Mouse (Mus musculus) midbrain, postnatal 0 days (tissue): ENCODE measurements around the gene Mrpl43. TPM values are rescaled to one million over a fixed set of nuclear protein-coding genes. Genes with fewer than 3 reads are reported as not detected.

Experiments used
- ATAC-seq: fragments of 200-750 bp; cut with Nextera tagmentation; 2 replicates; pipeline ENCODE4 v1.8.0; 2017; ENCODE audit warnings: moderate number of reproducible peaks, mild to moderate bottlenecking, moderate TSS enrichment, moderate library complexity; ENCODE audit not compliant: low FRiP score
- DNase-seq: peaks from one replicate; pipeline ENCODE4 v3.0.0-alpha.2; 2015; ENCODE audit warnings: low spot score
- H3K27ac ChIP-seq: fragments of 300-500 bp; sonication (generic); 2 replicates; pipeline ENCODE4 v1.5.1; 2014; ENCODE audit warnings: low read depth, mild to moderate bottlenecking, low read length, mixed read lengths
- H3K27me3 ChIP-seq: fragments of 300-500 bp; sonication (generic); 2 replicates; pipeline ENCODE4 v1.6.1; 2014; ENCODE audit warnings: low read length, control low read depth, mixed read lengths; ENCODE audit not compliant: insufficient read depth
- H3K36me3 ChIP-seq: fragments of 300-500 bp; sonication (generic); 2 replicates; pipeline ENCODE4 v1.6.1; 2014; ENCODE audit warnings: low read length, control low read depth, mixed read lengths; ENCODE audit not compliant: insufficient read depth
- H3K4me1 ChIP-seq: fragments of 300-500 bp; sonication (generic); 2 replicates; pipeline ENCODE4 v1.6.1; 2014; ENCODE audit warnings: mild to moderate bottlenecking, control low read depth, antibody characterized with exemption, low read length, mixed read lengths; ENCODE audit not compliant: insufficient read depth
- H3K4me2 ChIP-seq: fragments of 300-500 bp; sonication (generic); 2 replicates; pipeline ENCODE4 v1.6.1; 2014; ENCODE audit warnings: low read depth, mild to moderate bottlenecking, low read length, mixed read lengths; ENCODE audit not compliant: poor library complexity, severe bottlenecking
- H3K4me3 ChIP-seq: fragments of 300-500 bp; sonication (generic); 2 replicates; pipeline ENCODE4 v1.5.1; 2014; ENCODE audit warnings: low read depth, mild to moderate bottlenecking, low read length, moderate library complexity
- H3K9ac ChIP-seq: fragments of 300-500 bp; sonication (generic); replicated peaks from 2 replicates; pipeline ENCODE4 v1.6.1; 2014; ENCODE audit warnings: mild to moderate bottlenecking, low read length, moderate library complexity, mixed read lengths; ENCODE audit not compliant: poor library complexity, severe bottlenecking
- H3K9me3 ChIP-seq: fragments of 300-500 bp; sonication (generic); 2 replicates; pipeline ENCODE4 v1.6.1; 2016; ENCODE audit warnings: low read length, control low read depth
- CTCF ChIP-seq: IDR thresholded peaks from 2 replicates; pipeline ENCODE4 v1.5.1; 2016; ENCODE audit warnings: antibody characterized with exemption, mild to moderate bottlenecking
- WGBS: fragments of 180-500 bp; shearing (Covaris S2); extraction: QIAGEN DNeasy Blood & Tissue Kit; methylation state at CpG from one replicate; pipeline ENCODE4 v1.1.7; 2014; 5-methylcytosine and 5-hydroxymethylcytosine counted together
- polyA plus RNA-seq: library from polyadenylated mRNA; unstranded; fragments of >200 nt; fragmentation: Nextera tagmentation; extraction: Ambion mirVana; gene quantifications from 2 replicates; pipeline ENCODE4 v1.2.1, GENCODE M21; 2015
- total RNA-seq: library from RNA; depleted of rRNA; stranded (reverse); fragments of >200 nt; gene quantifications from 2 replicates; pipeline ENCODE4 v1.2.3, GENCODE M21; 2014

Mrpl43 gene
- total and polyA plus RNA-seq, 2 experiments from 2014 or later, result 87.6 to 105 TPM

- Histone ChIP-seq H3K4me1 (peaks cover 11% of the 10 kb centered on the region; the same call in 1 of the 2 replicates), H3K4me3 (peak overlapping the region; percentile 68; the same call in 1 of the 2 replicates), H3K27ac (no peak overlapping the region), H3K9ac (peak overlapping the region; percentile 75), H3K9me3 (no peaks in the 10 kb centered on the region), H3K27me3 (no peaks in the 10 kb centered on the region), H3K4me2 (peak overlapping the region; percentile 89), H3K36me3 (peaks cover 25% of the 10 kb centered on the region)
- TF ChIP-seq CTCF, result no peak
- DNase-seq, result no peak
- ATAC-seq, result no peak
- WGBS, result 93% methylated on average over 20 of the region's 20 CpGs
These were observed 1.4 kb upstream of the Mrpl43 start for GRCm38 (mm10) chr19:45007425-45008191.

GRCm38 (mm10) chr19:45007021-45007420 lies 779 bp upstream of the Mrpl43 start:
- peaks cover 11% of the 10 kb centered on the region; the same call in 1 of the 2 replicates for H3K4me1 ChIP-seq

GRCm38 (mm10) chr19:45005444-45005843 lies 798 bp downstream of the Mrpl43 start, which contains the start of gene Twnk:
Gene Twnk, plus strand, starts transcription at chr19:45005663.
- H3K9ac ChIP-seq, result peak within 1 kb of the TSS; percentile 75
- peak within 1 kb of the TSS; percentile 89 for H3K4me2 ChIP-seq
- no peak for ATAC-seq
- peak within 1 kb of the TSS; percentile 68 for H3K4me3 ChIP-seq
- 9% methylated on average over 16 of the region's 16 CpGs for WGBS
- H3K27ac ChIP-seq, result peak within 1 kb of the TSS; percentile 63
- peak; percentile 50 for DNase-seq
- no peak for TF ChIP-seq CTCF
- H3K36me3 ChIP-seq, result peaks cover 38% of the 10 kb centered on the region
- peaks cover 11% of the 10 kb centered on the region; the same call in 1 of the 2 replicates for H3K4me1 ChIP-seq
- no peaks in the 10 kb centered on the region for H3K9me3 ChIP-seq
- H3K27me3 ChIP-seq, result no peaks in the 10 kb centered on the region

More at GRCm38 (mm10) chr19:45007021-45007420, 779 bp upstream of the Mrpl43 start:
- Histone ChIP-seq H3K9ac (peak overlapping the region; percentile 75), H3K27me3 (no peaks in the 10 kb centered on the region), H3K9me3 (no peaks in the 10 kb centered on the region), H3K36me3 (peaks cover 29% of the 10 kb centered on the region), H3K27ac (peak overlapping the region; percentile 63), H3K4me2 (peak overlapping the region; percentile 89), H3K4me3 (peak overlapping the region; percentile 68)
- ATAC-seq (no peak), DNase-seq (no peak)
- no peak for TF ChIP-seq CTCF
- WGBS, result 47% methylated on average over 17 of the region's 17 CpGs

GRCm38 (mm10) chr19:45003740-45004516 lies 2.3 kb downstream of the Mrpl43 start:
- Histone ChIP-seq H3K27me3 (no peaks in the 10 kb centered on the region), H3K4me3 (no peak overlapping the region), H3K36me3 (peaks cover 42% of the 10 kb centered on the region), H3K4me2 (no peak overlapping the region), H3K27ac (no peak overlapping the region), H3K9me3 (no peaks in the 10 kb centered on the region), H3K4me1 (peaks cover 11% of the 10 kb centered on the region; the same call in 1 of the 2 replicates), H3K9ac (no peak overlapping the region)
- 87% methylated on average over 7 of the region's 7 CpGs for WGBS
- DNase-seq (no peak), ATAC-seq (no peak)
- no peak for TF ChIP-seq CTCF

GRCm38 (mm10) chr19:45002301-45002700 lies 3.9 kb downstream of the Mrpl43 start:
- Histone ChIP-seq H3K9me3 (no peaks in the 10 kb centered on the region), H3K9ac (no peak overlapping the region), H3K36me3 (peaks cover 54% of the 10 kb centered on the region), H3K27ac (no peak overlapping the region), H3K4me2 (no peak overlapping the region), H3K4me3 (no peak overlapping the region), H3K27me3 (no peaks in the 10 kb centered on the region), H3K4me1 (peaks cover 8% of the 10 kb centered on the region; the same call in 1 of the 2 replicates)
- WGBS, result 60% methylated on average over 3 of the region's 3 CpGs
- no peak for ATAC-seq
- peak; percentile 49 for TF ChIP-seq CTCF
- no peak for DNase-seq

GRCm38 (mm10) chr19:44999647-45000046 lies 6.6 kb downstream of the Mrpl43 start:
- no peaks in the 10 kb centered on the region for H3K9me3 ChIP-seq
- no peak overlapping the region for H3K27ac ChIP-seq
- ATAC-seq (no peak), DNase-seq (no peak)
- H3K4me2 ChIP-seq, result no peak overlapping the region
- 87% methylated on average over 8 of the region's 8 CpGs for WGBS
- H3K9ac ChIP-seq, result no peak overlapping the region
- H3K4me3 ChIP-seq, result no peak overlapping the region
- TF ChIP-seq CTCF, result no peak
- H3K36me3 ChIP-seq, result peaks cover 67% of the 10 kb centered on the region
- H3K4me1 ChIP-seq, result no peaks in the 10 kb centered on the region
- H3K27me3 ChIP-seq, result no peaks in the 10 kb centered on the region
